Mouse (Mus musculus) testis, adult 2 months (tissue): ENCODE results near the gene Omp.

Source experiments
- CTCF ChIP-seq: fragments of 200-500 bp; IDR thresholded peaks from 2 replicates; pipeline ENCODE4 v1.5.1; 2012; ENCODE audit warnings: low read depth, mild to moderate bottlenecking, inconsistent platforms, low read length, moderate library complexity; ENCODE audit not compliant: control insufficient read depth, insufficient read depth, insufficient replicate concordance
- POLR2A ChIP-seq: fragments of 200-500 bp; IDR thresholded peaks from 2 replicates; pipeline ENCODE4 v1.6.1; 2012; ENCODE audit warnings: low read depth, mild to moderate bottlenecking, inconsistent platforms, low read length, moderate library complexity; ENCODE audit not compliant: control insufficient read depth

- TF ChIP-seq POLR2A (no peak), CTCF (no peak)
Observed at GRCm38 (mm10) chr7:98177566-98177928, 32.2 kb upstream of the Omp start.
